Mouse (Mus musculus): ENCODE results near the gene Morc2a.

Morc2a gene

GRCm38 (mm10) chr11:3684723-3685430 lies 35.9 kb downstream of the Morc2a start:
- DNase-seq (ENCODE audit: low spot score) = no peak

- no peak for DNase-seq (ENCODE audit: low spot score)
Measured at GRCm38 (mm10) chr11:3685431-3685830, 36.4 kb downstream of the Morc2a start.

GRCm38 (mm10) chr11:3686318-3686717 lies 37.3 kb downstream of the Morc2a start:
- no peak for DNase-seq (ENCODE audit: low spot score)

- DNase-seq (ENCODE audit: low spot score) = no peak
Measured at GRCm38 (mm10) chr11:3686885-3687284, 37.9 kb downstream of the Morc2a start.

- no peak for DNase-seq (ENCODE audit: low spot score)
Measured at GRCm38 (mm10) chr11:3691746-3692145, 42.8 kb downstream of the Morc2a start.

GRCm38 (mm10) chr11:3696086-3696616 lies 47.2 kb downstream of the Morc2a start:
- no peak for DNase-seq (ENCODE audit: low spot score)

- DNase-seq (ENCODE audit: low spot score) = no peak
Measured at GRCm38 (mm10) chr11:3697441-3697840, 48.5 kb downstream of the Morc2a start.

GRCm38 (mm10) chr11:3703089-3703992 lies 54.4 kb downstream of the Morc2a start:
- DNase-seq (ENCODE audit: low spot score) = no peak

- no peak for DNase-seq (ENCODE audit: low spot score)
Measured at GRCm38 (mm10) chr11:3704404-3704803, 55.4 kb downstream of the Morc2a start.

GRCm38 (mm10) chr11:3707057-3707456 lies 58.1 kb downstream of the Morc2a start:
- DNase-seq (ENCODE audit: low spot score) = no peak

- no peak for DNase-seq (ENCODE audit: low spot score)
Measured at GRCm38 (mm10) chr11:3710203-3710602, 61.2 kb downstream of the Morc2a start.

GRCm38 (mm10) chr11:3714486-3714885 lies 65.5 kb downstream of the Morc2a start:
- peak; percentile 52 for DNase-seq (ENCODE audit: low spot score)

- DNase-seq (ENCODE audit: low spot score) = no peak
Measured at GRCm38 (mm10) chr11:3716662-3717061, 67.7 kb downstream of the Morc2a start.

- no peak for DNase-seq (ENCODE audit: low spot score)
Measured at GRCm38 (mm10) chr11:3722036-3722435, 73.0 kb downstream of the Morc2a start.

- no peak for DNase-seq (ENCODE audit: low spot score)
Measured at GRCm38 (mm10) chr11:3722861-3723260, 73.9 kb downstream of the Morc2a start.

GRCm38 (mm10) chr11:3723910-3724309 lies 74.9 kb downstream of the Morc2a start:
- no peak for DNase-seq (ENCODE audit: low spot score)

GRCm38 (mm10) chr11:3724726-3725125 lies 75.7 kb downstream of the Morc2a start:
- no peak for DNase-seq (ENCODE audit: low spot score)

- DNase-seq (ENCODE audit: low spot score) = no peak
Measured at GRCm38 (mm10) chr11:3725331-3726054, 76.5 kb downstream of the Morc2a start.

- DNase-seq (ENCODE audit: low spot score) = no peak
Measured at GRCm38 (mm10) chr11:3727438-3728105, 78.6 kb downstream of the Morc2a start.

- no peak for DNase-seq (ENCODE audit: low spot score)
Measured at GRCm38 (mm10) chr11:3731469-3731868, 82.5 kb downstream of the Morc2a start.

- DNase-seq (ENCODE audit: low spot score) = no peak
Measured at GRCm38 (mm10) chr11:3733933-3734636, 85.1 kb downstream of the Morc2a start.

All from left cerebral cortex, adult 11 months (tissue).